Comparison of ENCODE assay signal across 9 mouse cellular contexts in genomic region chr8:89007114-89007513, GRCm38 (mm10). TPM values are rescaled to one million over a fixed set of nuclear protein-coding genes. Genes with fewer than 3 reads are reported as not detected.
DNase-seq lines count a peak whose midpoint lies in the region; ATAC-seq lines count a peak whose summit lies in the region.
"Had no signal": no experiment of that assay in that cellular context is flagged by ENCODE, and none has a peak within 500 bp of the region (broad histone marks: within the 10 kb centered on the region; RNA-seq: fewer than 3 reads in every experiment).

No protein-coding gene starts in this region.

- under 1% methylated on average over 8 of the region's 8 CpGs for WGBS in embryonic facial prominence, embryonic 13.5 days
- WGBS in kidney, embryonic 16.5 days, result 0% methylated on average over 8 of the region's 8 CpGs
- under 1% methylated on average over 8 of the region's 8 CpGs for WGBS in midbrain, embryonic 14.5 days

- ATAC-seq in embryonic facial prominence, embryonic 13.5 days (ENCODE audit: insufficient number of reproducible peaks, insufficient read depth, low FRiP score, low TSS enrichment, low read depth), result no peak
- 0 out of 2 replicates have a peak, but pooled peaks have one; percentile 65 for ATAC-seq in kidney, embryonic 16.5 days (ENCODE audit: low FRiP score, low TSS enrichment)
- peak; percentile 37; the same call in 1 of the 2 replicates for ATAC-seq in midbrain, embryonic 14.5 days (ENCODE audit: low FRiP score, low TSS enrichment)

- peaks cover 12% of the 10 kb centered on the region for H3K4me1 ChIP-seq in embryonic facial prominence, embryonic 13.5 days
- peaks cover 25% of the 10 kb centered on the region for H3K4me1 ChIP-seq in kidney, embryonic 16.5 days (ENCODE audit: insufficient read depth, low read length)
- H3K4me1 ChIP-seq in midbrain, embryonic 14.5 days (ENCODE audit: control insufficient read depth, insufficient read depth, low read length), result peaks cover 19% of the 10 kb centered on the region

- peak overlapping the region; percentile 46; the same call in 1 of the 2 replicates for H3K4me3 ChIP-seq in embryonic facial prominence, embryonic 13.5 days
- H3K4me3 ChIP-seq in kidney, embryonic 16.5 days (ENCODE audit: low read length), result peak overlapping the region; percentile 55
- H3K4me3 ChIP-seq in midbrain, embryonic 14.5 days (replicated peaks; ENCODE audit: low read depth, low read length), result peak overlapping the region; percentile 49

- peak overlapping the region; percentile 92 for H3K4me2 ChIP-seq in embryonic facial prominence, embryonic 13.5 days
- H3K4me2 ChIP-seq in kidney, embryonic 16.5 days (replicated peaks; ENCODE audit: low read depth, low read length), result peak overlapping the region; percentile 86
- peak overlapping the region; percentile 84 for H3K4me2 ChIP-seq in midbrain, embryonic 14.5 days (ENCODE audit: low read length)

- no peak overlapping the region for H3K27ac ChIP-seq in embryonic facial prominence, embryonic 13.5 days
- no peak overlapping the region for H3K27ac ChIP-seq in kidney, embryonic 16.5 days (ENCODE audit: low read length)
- H3K27ac ChIP-seq in midbrain, embryonic 14.5 days (replicated peaks; ENCODE audit: low read depth, low read length), result 0 out of 2 replicates have a peak overlapping the region, but pooled peaks have one; percentile 13

- peaks cover 76% of the 10 kb centered on the region for H3K27me3 ChIP-seq in embryonic facial prominence, embryonic 13.5 days
- peaks cover 15% of the 10 kb centered on the region for H3K27me3 ChIP-seq in kidney, embryonic 16.5 days (ENCODE audit: insufficient read depth, low read length)
- no peaks in the 10 kb centered on the region for H3K27me3 ChIP-seq in midbrain, embryonic 14.5 days (ENCODE audit: control insufficient read depth, insufficient read depth, low read length)

- no peaks in the 10 kb centered on the region for H3K9me3 ChIP-seq in embryonic facial prominence, embryonic 13.5 days
- no peaks in the 10 kb centered on the region for H3K9me3 ChIP-seq in kidney, embryonic 16.5 days (ENCODE audit: low read length)
- no peaks in the 10 kb centered on the region for H3K9me3 ChIP-seq in midbrain, embryonic 14.5 days (ENCODE audit: control insufficient read depth, low read length)

- DNase-seq in ZHBTc4 (ENCODE audit: low read depth, low spot score), result peak; percentile 71
- DNase-seq in midbrain, embryonic 14.5 days, result peak; percentile 72
- DNase-seq in cerebellum, adult 18-20 months, result no peak
- no peak for DNase-seq in cerebellum, adult 11-12 months
- no peak for DNase-seq in right cerebral cortex, postnatal 36 days (ENCODE audit: low spot score in 2 of 2)
- DNase-seq in layer of hippocampus, adult 11-12 months (ENCODE audit: low spot score), result no peak
- DNase-seq: lung, postnatal 10 days had no signal

- no peak overlapping the region for H3K9ac ChIP-seq in embryonic facial prominence, embryonic 13.5 days
- no peak overlapping the region; the same call in 1 of the 2 replicates for H3K9ac ChIP-seq in kidney, embryonic 16.5 days (replicated peaks; ENCODE audit: low read length)
- peak overlapping the region; percentile 56; the same call in 1 of the 2 replicates for H3K9ac ChIP-seq in midbrain, embryonic 14.5 days (replicated peaks; ENCODE audit: low read length)

- H3K36me3 ChIP-seq in embryonic facial prominence, embryonic 13.5 days, result no peaks in the 10 kb centered on the region
- no peaks in the 10 kb centered on the region for H3K36me3 ChIP-seq in kidney, embryonic 16.5 days (ENCODE audit: insufficient read depth, low read length)
- no peaks in the 10 kb centered on the region for H3K36me3 ChIP-seq in midbrain, embryonic 14.5 days (ENCODE audit: control insufficient read depth, insufficient read depth, low read length)

RNA-seq across cellular contexts. Expression of gene Sall1, which starts 36.8 kb away (rescaled TPM):
- 0.84 and 1.1 TPM in 2 replicates for polyA plus RNA-seq in embryonic facial prominence, embryonic 13.5 days (2015; fragmentation: Nextera tagmentation; extraction: Ambion mirVana)
- polyA plus RNA-seq in kidney, embryonic 16.5 days (2015; fragmentation: Nextera tagmentation; extraction: Ambion mirVana), result 38.7 and 44.4 TPM in 2 replicates
- polyA plus RNA-seq in midbrain, embryonic 14.5 days (2014; fragmentation: Nextera tagmentation; extraction: Ambion mirVana), result 7.7 and 9.2 TPM in 2 replicates

Comparison
In these comparisons a context has a peak if more than half of its experiments do, and no peak if none do; other contexts are left out.
1. DNase-seq: peak in ZHBTc4 (single experiment) and midbrain, embryonic 14.5 days (single experiment); none in cerebellum, adult 18-20 months (0 of 2), cerebellum, adult 11-12 months (single experiment), right cerebral cortex, postnatal 36 days (0 of 2) and layer of hippocampus, adult 11-12 months (single experiment).
2. Peak in every context shown above with its lines, with median percentiles within 50 percentile points of each other: H3K4me2 ChIP-seq and H3K4me3 ChIP-seq.